Mouse (Mus musculus) liver, adult 2 months (tissue): ENCODE results near the gene Slc4a10.

ENCODE experiments used
- CTCF ChIP-seq: fragments of 200-500 bp; IDR thresholded peaks from 2 replicates; pipeline ENCODE4 v1.5.1; 2011; ENCODE audit warnings: low read depth, low read length, control low read depth
- POLR2A ChIP-seq: fragments of 200-500 bp; IDR thresholded peaks from 2 replicates; pipeline ENCODE4 v1.6.1; 2011; ENCODE audit warnings: low read length, control low read depth; ENCODE audit not compliant: insufficient read depth; ENCODE audit errors: extremely low read depth

GRCm38 (mm10) chr2:62360872-62361271 is 314.6 kb downstream of the Slc4a10 start:
- no peak for TF ChIP-seq POLR2A
- no peak for TF ChIP-seq CTCF
